Mouse (Mus musculus) erythroblast, embryonic 14.5 days (primary cell): ENCODE results near the gene Crisp2. TPM values are rescaled to one million over a fixed set of nuclear protein-coding genes. Genes with fewer than 3 reads are reported as not detected.

Experiments used
- H3K27me3 ChIP-seq: 2 replicates; pipeline ENCODE4 v1.6.1; 2012; ENCODE audit warnings: inconsistent platforms; ENCODE audit not compliant: control insufficient read depth
- H3K36me3 ChIP-seq: 2 replicates; pipeline ENCODE4 v1.6.1; 2012; ENCODE audit warnings: mild to moderate bottlenecking, inconsistent platforms; ENCODE audit not compliant: control insufficient read depth
- H3K4me1 ChIP-seq: 2 replicates; pipeline ENCODE4 v1.6.1; 2012; ENCODE audit warnings: inconsistent platforms; ENCODE audit not compliant: control insufficient read depth
- H3K4me3 ChIP-seq: replicated peaks from 2 replicates; pipeline ENCODE3; 2012; ENCODE audit warnings: moderate library complexity, mild to moderate bottlenecking, inconsistent platforms
- H3K9me3 ChIP-seq: 2 replicates; pipeline ENCODE4 v1.6.1; 2012; ENCODE audit warnings: low read length, inconsistent platforms, mixed read lengths; ENCODE audit not compliant: control insufficient read depth
- GATA1 ChIP-seq: IDR thresholded peaks from 2 replicates; pipeline ENCODE4 v1.6.1; 2012; ENCODE audit warnings: low read length, inconsistent platforms, mixed read lengths
- TAL1 ChIP-seq: IDR thresholded peaks from 3 replicates; pipeline ENCODE4 v1.6.1; 2012; ENCODE audit warnings: low read length, inconsistent platforms, mixed read lengths
- polyA plus RNA-seq: library from polyadenylated mRNA; stranded (reverse); fragments of >175 nt; gene quantifications from 2 replicates; pipeline ENCODE4 v1.2.3, GENCODE M21; 2012

The Crisp2 gene
- not detected in 2 replicates for polyA plus RNA-seq

DNA sequence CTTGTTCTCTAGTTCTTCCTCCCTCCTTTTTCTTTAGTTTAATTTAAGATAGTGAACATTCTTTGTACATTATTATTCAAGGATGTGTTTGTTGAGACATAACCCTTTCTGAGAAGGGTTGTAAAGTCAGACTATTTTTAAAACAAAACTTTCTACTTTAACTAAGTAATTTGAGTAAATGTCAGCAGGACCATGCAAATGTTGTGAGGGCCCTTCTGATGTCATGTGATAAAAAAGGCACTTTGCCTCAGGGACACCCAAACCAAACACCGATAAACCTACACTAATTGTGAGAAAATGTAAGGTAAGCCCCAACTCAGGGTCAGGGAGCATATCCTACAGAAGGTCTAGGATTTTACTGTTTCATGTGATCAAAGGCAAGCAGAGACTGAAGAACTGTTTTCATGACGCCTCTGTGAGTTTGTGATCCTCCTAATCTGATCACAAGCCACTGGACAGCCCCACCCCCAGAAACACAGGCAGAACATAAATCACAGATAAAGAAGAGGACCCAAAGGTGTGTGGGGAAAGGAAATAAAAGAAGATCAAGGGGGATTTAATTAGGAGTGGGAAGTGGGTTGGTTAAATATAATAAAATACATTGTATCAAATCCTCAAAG, at the start of gene Crisp2:
Gene Crisp2, minus strand, starts transcription at position 51 of the 620 bp plus-strand sequence.
- Histone ChIP-seq H3K9me3 (no peaks in the 10 kb centered on the region), H3K36me3 (peaks cover 6% of the 10 kb centered on the region), H3K4me3 (peak within 1 kb of the TSS; percentile 56), H3K4me1 (peaks cover 67% of the 10 kb centered on the region), H3K27me3 (no peaks in the 10 kb centered on the region)
- TF ChIP-seq TAL1 (no peak), GATA1 (peak; percentile 68)

DNA sequence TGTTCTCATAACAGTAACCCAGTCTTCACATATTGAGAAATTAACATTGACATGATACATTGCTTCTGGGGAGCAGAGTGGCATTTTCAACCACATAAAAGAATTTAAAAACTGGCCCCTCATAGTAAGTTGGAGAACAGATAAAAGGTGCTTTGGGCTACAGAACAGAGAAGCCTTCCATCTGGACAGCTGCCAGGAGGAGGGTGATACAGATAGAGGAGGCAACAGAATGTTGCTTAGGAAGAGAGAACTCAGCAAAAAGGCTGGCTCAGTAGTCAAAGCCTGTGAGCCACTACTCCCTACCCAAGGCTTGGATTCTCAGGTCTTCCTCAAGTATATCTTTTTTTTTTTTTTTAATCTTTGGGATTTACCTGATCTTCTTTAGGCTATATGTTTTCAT, 48.3 kb upstream of the Crisp2 start:
- Histone ChIP-seq H3K4me3 (no peak overlapping the region), H3K36me3 (no peaks in the 10 kb centered on the region), H3K27me3 (no peaks in the 10 kb centered on the region), H3K4me1 (no peaks in the 10 kb centered on the region), H3K9me3 (no peaks in the 10 kb centered on the region)
- TF ChIP-seq GATA1: no peak
- no peak for TF ChIP-seq TAL1

DNA sequence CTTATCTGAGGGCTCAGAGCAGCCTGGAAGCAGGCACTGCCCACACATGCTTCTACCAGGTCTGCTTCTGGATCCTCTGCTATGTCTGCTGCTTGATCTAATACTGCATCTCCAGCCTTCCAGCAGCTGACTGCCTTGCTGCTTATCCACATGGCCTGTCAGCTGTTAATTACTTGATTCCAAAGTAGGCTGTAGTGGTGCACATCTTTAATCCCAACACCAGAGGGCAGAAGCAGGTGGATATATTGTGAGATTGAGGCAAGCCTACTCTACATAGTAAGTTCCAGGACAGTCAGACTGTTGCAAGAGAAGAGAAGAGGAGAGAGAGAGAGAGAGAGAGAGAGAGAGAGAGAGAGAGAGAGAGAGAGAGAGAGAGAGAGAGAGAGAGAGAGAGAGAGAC, 30.5 kb upstream of the Crisp2 start:
- Histone ChIP-seq H3K27me3 (no peaks in the 10 kb centered on the region), H3K4me1 (no peaks in the 10 kb centered on the region; the same call in 1 of the 2 replicates), H3K4me3 (no peak overlapping the region), H3K9me3 (no peaks in the 10 kb centered on the region), H3K36me3 (peaks cover 100% of the 10 kb centered on the region)
- no peak for TF ChIP-seq GATA1
- no peak for TF ChIP-seq TAL1

DNA sequence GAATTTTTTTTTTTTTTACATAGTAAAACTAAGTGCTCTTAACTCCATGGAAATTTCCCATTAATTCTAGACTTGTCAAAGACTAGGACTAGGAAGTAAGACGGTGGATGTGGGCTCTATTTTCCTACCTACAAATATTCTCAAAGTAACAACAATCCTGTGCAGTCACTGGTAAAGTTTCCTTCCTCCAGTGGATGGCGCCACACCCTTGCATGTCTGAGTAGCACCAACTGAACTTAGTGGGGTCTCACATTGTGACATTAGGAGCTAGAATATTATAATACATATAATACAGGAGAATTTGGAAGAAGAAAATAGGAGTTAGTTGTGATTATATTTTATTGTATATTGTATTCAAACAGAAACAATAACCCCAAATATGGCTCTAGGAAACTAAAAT, 25.1 kb upstream of the Crisp2 start:
- Histone ChIP-seq H3K4me3 (no peak overlapping the region), H3K9me3 (no peaks in the 10 kb centered on the region), H3K36me3 (peaks cover 98% of the 10 kb centered on the region), H3K4me1 (peaks cover 3% of the 10 kb centered on the region), H3K27me3 (no peaks in the 10 kb centered on the region)
- no peak for TF ChIP-seq TAL1
- no peak for TF ChIP-seq GATA1

DNA sequence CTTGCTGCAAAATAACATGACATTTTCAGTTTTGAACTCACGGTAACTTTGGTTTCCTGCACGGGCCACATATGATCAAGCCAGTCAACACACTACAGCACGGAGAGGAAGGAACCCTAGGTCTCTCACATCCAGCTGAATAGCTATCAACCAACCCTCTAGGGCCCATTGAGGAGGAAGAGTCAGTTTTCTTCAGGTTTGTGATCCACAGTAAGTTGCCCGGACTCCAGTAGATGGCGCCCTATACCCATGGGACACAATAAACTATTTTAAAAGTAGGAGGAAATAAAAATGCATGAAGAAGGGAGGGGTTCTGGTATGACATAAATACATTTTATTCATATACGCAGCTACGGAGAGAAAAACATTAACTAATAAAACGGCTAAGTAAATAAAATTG, 17.7 kb upstream of the Crisp2 start:
- Histone ChIP-seq H3K36me3 (peaks cover 91% of the 10 kb centered on the region), H3K27me3 (no peaks in the 10 kb centered on the region), H3K4me3 (no peak overlapping the region), H3K4me1 (peaks cover 33% of the 10 kb centered on the region), H3K9me3 (no peaks in the 10 kb centered on the region)
- no peak for TF ChIP-seq GATA1
- no peak for TF ChIP-seq TAL1

DNA sequence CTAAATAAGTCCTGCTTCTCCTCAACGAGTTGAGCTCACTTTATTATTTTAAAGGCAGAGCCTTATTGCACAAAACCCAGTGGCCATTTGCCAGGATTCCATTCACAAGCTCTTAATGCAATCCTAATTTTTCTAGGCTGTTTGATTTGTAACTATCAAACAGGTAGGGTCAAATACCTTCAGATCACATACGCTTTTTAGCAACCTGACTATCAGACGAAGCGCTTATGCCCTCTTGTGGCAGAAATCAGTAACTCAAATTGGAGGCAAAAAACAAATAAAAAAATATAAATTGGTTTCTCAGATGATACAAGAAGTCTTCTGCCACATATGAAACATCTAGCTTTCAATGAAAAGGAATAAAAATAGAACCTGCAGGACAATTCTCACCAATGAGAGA, 17.0 kb upstream of the Crisp2 start:
- H3K27me3 ChIP-seq: no peaks in the 10 kb centered on the region
- no peak overlapping the region for H3K4me3 ChIP-seq
- TF ChIP-seq TAL1 (no peak), GATA1 (no peak)
- H3K4me1 ChIP-seq: peaks cover 40% of the 10 kb centered on the region
- peaks cover 91% of the 10 kb centered on the region for H3K36me3 ChIP-seq
- no peaks in the 10 kb centered on the region for H3K9me3 ChIP-seq

DNA sequence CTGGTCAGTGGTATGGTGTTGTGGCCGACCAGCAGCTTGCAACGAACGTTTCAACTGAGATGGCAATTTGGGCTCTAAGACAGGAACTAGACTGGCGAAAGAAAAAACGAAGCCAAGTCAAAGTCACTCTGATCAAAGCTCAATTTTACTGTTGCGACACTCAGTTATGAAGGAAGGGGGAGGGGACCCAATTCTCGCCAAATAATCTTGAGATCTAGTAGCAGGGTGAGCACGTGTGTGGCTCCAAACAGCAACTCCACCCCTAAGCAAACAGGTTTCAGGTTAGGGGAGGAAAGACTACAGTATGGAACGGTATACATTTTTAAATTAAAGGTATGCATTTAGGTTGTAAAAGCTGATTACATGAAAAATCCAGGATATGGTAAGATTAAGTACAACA, 14.7 kb upstream of the Crisp2 start:
- Histone ChIP-seq H3K36me3 (peaks cover 94% of the 10 kb centered on the region), H3K4me3 (no peak overlapping the region), H3K4me1 (peaks cover 62% of the 10 kb centered on the region), H3K9me3 (no peaks in the 10 kb centered on the region), H3K27me3 (no peaks in the 10 kb centered on the region)
- TF ChIP-seq TAL1 (no peak), GATA1 (no peak)

DNA sequence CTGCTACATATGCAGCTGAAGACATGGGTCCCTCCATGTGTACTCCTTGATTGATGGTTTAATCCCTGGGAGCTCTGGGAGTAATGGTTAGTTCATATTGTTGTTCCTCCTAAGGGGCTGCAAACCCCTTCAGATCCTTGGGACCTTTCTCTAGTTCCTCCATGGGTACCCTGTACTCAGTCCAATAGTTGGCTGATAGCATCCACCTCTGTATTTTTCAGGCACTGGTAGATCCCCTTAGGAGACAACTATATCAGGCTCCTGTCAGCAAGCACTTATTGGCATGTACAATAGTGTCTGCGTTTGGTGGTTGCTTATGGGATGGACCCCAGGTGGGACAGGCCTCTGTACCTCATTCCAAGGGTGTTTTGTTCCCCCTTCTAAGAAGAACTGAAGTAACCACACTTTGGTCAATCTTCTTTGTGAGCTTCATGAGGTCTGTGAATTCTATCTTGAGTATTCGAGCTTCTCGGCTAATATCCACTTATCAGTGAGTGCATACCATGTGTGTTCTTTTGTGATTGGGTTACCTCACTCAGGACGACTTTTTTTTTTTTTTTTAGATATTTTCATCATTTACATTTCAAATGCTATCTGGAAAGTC, 10.6 kb upstream of the Crisp2 start:
- no peaks in the 10 kb centered on the region for H3K9me3 ChIP-seq
- no peaks in the 10 kb centered on the region for H3K27me3 ChIP-seq
- no peak for TF ChIP-seq GATA1
- no peak; the same call in 2 of the 3 replicates for TF ChIP-seq TAL1
- peaks cover 75% of the 10 kb centered on the region for H3K4me1 ChIP-seq
- H3K4me3 ChIP-seq: peak overlapping the region; percentile 61
- peaks cover 95% of the 10 kb centered on the region for H3K36me3 ChIP-seq

DNA sequence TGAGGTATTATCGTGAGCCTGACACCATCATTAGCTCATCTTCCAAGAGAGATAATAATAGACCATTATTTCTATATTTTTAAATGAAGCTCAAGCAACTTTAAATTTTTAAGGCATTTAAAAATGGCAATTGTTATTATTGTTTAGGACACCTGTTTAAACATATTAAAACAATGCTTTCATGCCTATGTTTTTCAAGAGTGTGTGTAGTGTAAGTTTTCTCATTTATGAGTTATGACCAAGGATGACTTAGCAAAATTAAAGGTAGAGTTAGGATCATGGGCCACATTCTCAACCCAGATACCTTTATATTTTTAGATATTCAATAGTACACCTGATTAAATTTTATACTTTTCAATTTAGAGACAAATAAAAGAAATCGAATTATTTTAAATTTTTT, 5.5 kb upstream of the Crisp2 start:
- no peaks in the 10 kb centered on the region for H3K27me3 ChIP-seq
- TF ChIP-seq TAL1: no peak
- no peak for TF ChIP-seq GATA1
- H3K4me1 ChIP-seq: peaks cover 68% of the 10 kb centered on the region
- H3K4me3 ChIP-seq: peak overlapping the region; percentile 71
- peaks cover 48% of the 10 kb centered on the region for H3K36me3 ChIP-seq
- H3K9me3 ChIP-seq: no peaks in the 10 kb centered on the region

DNA sequence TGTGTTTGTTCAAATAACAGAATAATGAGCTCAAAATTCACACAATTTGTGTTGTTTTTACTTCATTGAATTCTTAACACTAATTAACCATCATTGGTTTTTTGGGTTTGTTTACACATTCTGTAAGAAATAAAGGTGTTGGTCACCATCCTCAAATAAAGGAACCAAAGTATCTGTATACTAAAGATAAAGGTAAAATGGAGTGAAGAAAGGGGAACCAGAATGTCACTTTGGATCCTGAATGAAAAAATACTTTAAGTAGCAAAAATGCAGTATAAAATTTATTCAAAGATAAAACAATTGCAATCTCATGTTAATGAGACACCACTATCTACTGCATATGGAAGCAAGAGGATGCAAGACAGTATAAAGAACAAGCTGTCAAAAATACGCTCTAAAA, 4.8 kb upstream of the Crisp2 start:
- peaks cover 69% of the 10 kb centered on the region for H3K4me1 ChIP-seq

More for the DNA sequence above, 4.8 kb upstream of the Crisp2 start:
- Histone ChIP-seq H3K4me3 (peak overlapping the region; percentile 71), H3K9me3 (no peaks in the 10 kb centered on the region), H3K36me3 (peaks cover 41% of the 10 kb centered on the region), H3K27me3 (no peaks in the 10 kb centered on the region)
- no peak for TF ChIP-seq TAL1
- TF ChIP-seq GATA1: no peak
